Mouse (Mus musculus) liver, embryonic 14.5 days (tissue): ENCODE data around the gene Nlrp4a. TPM values are rescaled to one million over a fixed set of nuclear protein-coding genes. Genes with fewer than 3 reads are reported as not detected.

Source experiments
- polyA plus RNA-seq, 2 experiments: library from polyadenylated mRNA; depleted of rRNA in 1 of 2; stranded (reverse) in 1 of 2; unstranded in 1 of 2; fragments of >200 nt; fragmentation: Nextera tagmentation in 1 of 2; extraction: Ambion mirVana in 1 of 2; gene quantifications; 2 replicates each; pipeline versions ENCODE4 v1.2.1 to v1.2.3; 2012 to 2014

Gene Nlrp4a
- polyA plus RNA-seq, 2 experiments, result not detected

Other genes starting within 250 kb of the Nlrp4a start
- gene Vmn1r184, start 174.8 kb upstream of the Nlrp4a start, polyA plus RNA-seq (2012; rRNA removed), result not detected in 2 replicates
- not detected in 2 replicates for gene Vmn1r184, start 174.8 kb upstream of the Nlrp4a start, polyA plus RNA-seq (2014; fragmentation: Nextera tagmentation; extraction: Ambion mirVana)
- gene Cyp2a4, start 127.9 kb upstream of the Nlrp4a start, polyA plus RNA-seq (2012; rRNA removed), result 0.10 TPM in 2 replicates
- 0.20 and 0.32 TPM in 2 replicates for gene Cyp2a4, start 127.9 kb upstream of the Nlrp4a start, polyA plus RNA-seq (2014; fragmentation: Nextera tagmentation; extraction: Ambion mirVana)
- not detected in 2 replicates for gene Nlrp9c, start 31.4 kb upstream of the Nlrp4a start, polyA plus RNA-seq (2012; rRNA removed)
- gene Nlrp9c, start 31.4 kb upstream of the Nlrp4a start, polyA plus RNA-seq (2014; fragmentation: Nextera tagmentation; extraction: Ambion mirVana), result not detected in 2 replicates
- not detected in 2 replicates for gene Nlrp9a, start 99.9 kb downstream of the Nlrp4a start, polyA plus RNA-seq (2012; rRNA removed)
- gene Nlrp9a, start 99.9 kb downstream of the Nlrp4a start, polyA plus RNA-seq (2014; fragmentation: Nextera tagmentation; extraction: Ambion mirVana), result not detected in 2 replicates
- not detected in 2 replicates for gene Vmn1r185, start 183.4 kb downstream of the Nlrp4a start, polyA plus RNA-seq (2012; rRNA removed)
- not detected in 2 replicates for gene Vmn1r185, start 183.4 kb downstream of the Nlrp4a start, polyA plus RNA-seq (2014; fragmentation: Nextera tagmentation; extraction: Ambion mirVana)